Mouse (Mus musculus): ENCODE measurements around the gene Crybb3. TPM values are rescaled to one million over a fixed set of nuclear protein-coding genes. Genes with fewer than 3 reads are reported as not detected.

Gene Crybb3
- 0.40 TPM in 1 of 2 replicates, not detected in the other for polyA plus RNA-seq (2015; fragmentation: Nextera tagmentation; extraction: Ambion mirVana)

GRCm38 (mm10) chr5:113081439-113081838, at the start of gene Crybb3:
Gene Crybb3 (minus strand): TSS chr5:113081584.

GRCm38 (mm10) chr5:113070017-113070416, 11.4 kb downstream of the Crybb3 start, which contains the start of gene Crybb2:
Gene Crybb2 (minus strand): TSS chr5:113070117.

Other genes with a start within 250 kb of the Crybb3 start
- 0.24 and 0.57 TPM in 2 replicates for gene Myo18b, start 185.2 kb downstream of the Crybb3 start, polyA plus RNA-seq (2015; fragmentation: Nextera tagmentation; extraction: Ambion mirVana)
- 9.6 and 10.1 TPM in 2 replicates for gene Grk3, start 65.8 kb downstream of the Crybb3 start, polyA plus RNA-seq (2015; fragmentation: Nextera tagmentation; extraction: Ambion mirVana)
- not detected in 2 replicates for gene Crybb2, start 11.5 kb downstream of the Crybb3 start, polyA plus RNA-seq (2015; fragmentation: Nextera tagmentation; extraction: Ambion mirVana)
- 4.1 and 4.6 TPM in 2 replicates for gene 2900026A02Rik, start 139.7 kb upstream of the Crybb3 start, polyA plus RNA-seq (2015; fragmentation: Nextera tagmentation; extraction: Ambion mirVana)
- gene Tmem211, start 145.3 kb upstream of the Crybb3 start, polyA plus RNA-seq (2015; fragmentation: Nextera tagmentation; extraction: Ambion mirVana) = not detected in 2 replicates
- gene Sgsm1, start 229.2 kb upstream of the Crybb3 start, polyA plus RNA-seq (2015; fragmentation: Nextera tagmentation; extraction: Ambion mirVana) = 8.1 TPM in 2 replicates